Mouse (Mus musculus) adrenal gland, postnatal 14 days (tissue): Measurements from ENCODE around the gene Stat5b. TPM values are rescaled to one million over a fixed set of nuclear protein-coding genes. Genes with fewer than 3 reads are reported as not detected.
A peak's percentile ranks its signal among the peaks of the same experiment; 100 is the strongest.

ENCODE experiments used
- DNase-seq: peaks from one replicate; pipeline ENCODE4 v3.0.0; 2021; ENCODE audit warnings: mixed read lengths
- long read RNA-seq, 2 experiments: library from polyadenylated mRNA; stranded (forward); transcript quantifications; one replicate each; pipeline ENCODE4 v2.0.0; 2021
- total RNA-seq: library from RNA; stranded (reverse); gene quantifications from 2 replicates; pipeline ENCODE4 v1.2.3, GENCODE M21; 2021

Gene Stat5b
- 72.8 and 74.6 TPM in 2 replicates for total RNA-seq
- long read RNA-seq, experiment 1, full-length matches to known transcripts = 85 of 165 reads
- long read RNA-seq, experiment 1, partial matches to known transcripts = 50 of 165 reads
- long read RNA-seq, experiment 1, other reads (novel, unspliced or antisense) = 30 of 165 reads
- long read RNA-seq, experiment 2, full-length matches to known transcripts = 62 of 111 reads
- long read RNA-seq, experiment 2, partial matches to known transcripts = 18 of 111 reads
- long read RNA-seq, experiment 2, other reads (novel, unspliced or antisense) = 31 of 111 reads

DNA sequence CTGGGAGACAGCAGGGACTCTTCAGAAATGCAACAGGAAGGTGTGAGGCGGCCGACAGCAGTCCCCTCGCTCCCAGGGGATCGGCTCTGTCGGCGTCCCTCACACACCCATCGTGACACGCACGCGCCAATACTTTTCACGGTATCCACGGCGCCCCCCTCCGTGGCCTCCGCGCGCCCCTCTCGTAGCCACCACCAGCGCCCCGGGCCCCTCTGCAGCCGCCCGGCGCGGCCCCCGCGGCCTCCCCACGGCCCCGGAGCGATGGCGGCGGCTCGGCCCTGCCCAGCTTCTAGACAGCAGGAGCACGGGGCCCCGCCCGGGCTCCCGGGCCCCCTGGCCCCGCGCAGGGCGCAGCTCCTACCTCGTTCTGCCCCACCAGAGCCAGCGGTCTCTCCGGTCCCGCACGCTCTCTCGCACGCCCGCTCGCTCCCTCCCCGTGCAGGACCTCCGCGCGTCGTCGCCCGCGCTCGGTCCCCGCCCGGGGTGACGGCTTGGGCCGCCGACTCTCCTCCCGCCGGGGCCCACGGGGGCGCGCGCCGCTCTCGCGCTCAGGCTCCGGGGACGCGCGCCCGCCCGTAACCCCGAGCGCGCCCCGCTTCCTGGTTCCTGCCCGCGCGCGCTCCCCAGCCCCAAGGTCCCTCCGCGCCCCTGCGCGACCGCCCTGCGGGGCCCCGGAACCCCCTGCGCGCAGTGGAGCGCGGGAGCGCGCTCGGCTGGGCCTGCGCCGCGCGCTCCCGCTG lies at the start of gene Stat5b:
Gene Stat5b (minus strand): TSS at position 687 of the 740 bp plus-strand sequence.
- DNase-seq = peak; percentile 93

- no peak for DNase-seq
Observed at GRCm38 (mm10) chr11:100898441-100899199, 48.1 kb upstream of the Stat5b start.

DNA sequence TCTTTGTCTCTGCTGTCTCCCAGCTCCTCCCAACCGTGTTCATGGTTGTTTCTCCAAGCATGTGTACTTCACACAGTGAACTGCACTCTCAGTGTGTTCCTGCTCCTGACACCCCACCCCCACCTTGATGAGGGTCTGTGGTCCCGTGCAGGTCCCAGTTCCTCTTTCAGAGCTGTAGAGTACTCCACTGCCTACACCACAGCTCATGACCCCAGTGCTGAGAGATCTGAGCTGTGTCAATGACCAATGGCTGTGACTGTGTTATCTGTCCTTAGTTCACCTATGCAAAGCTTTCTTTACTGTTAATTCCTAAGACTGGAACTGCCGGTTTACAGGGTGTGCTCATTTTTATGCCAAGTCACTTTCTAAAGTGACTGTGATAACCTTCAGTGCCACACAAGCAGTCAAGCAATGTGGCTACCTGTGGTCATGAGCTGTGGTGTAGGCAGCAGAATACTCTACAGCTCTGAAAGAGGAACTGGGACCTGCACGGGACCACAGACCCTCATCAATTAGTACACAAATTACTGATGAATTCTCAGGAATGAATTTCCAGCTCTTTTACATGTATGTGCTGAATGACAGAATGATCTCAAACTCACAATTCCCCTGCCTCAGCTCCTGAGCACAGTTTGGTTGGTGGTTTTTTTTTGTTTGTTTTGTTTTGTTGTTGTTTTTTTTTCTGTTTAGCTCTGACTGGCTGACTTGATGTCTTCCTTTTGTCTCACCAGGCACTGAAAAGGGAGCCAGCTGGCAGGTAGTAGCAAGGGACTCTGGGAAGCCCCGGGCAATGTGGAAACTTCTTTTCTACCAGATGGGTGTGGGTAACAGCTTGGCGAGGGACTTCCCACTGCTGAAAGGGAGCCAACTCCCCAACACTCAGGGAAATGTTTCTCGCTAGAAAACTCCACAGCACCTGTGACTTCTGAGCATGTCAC lies 47.0 kb upstream of the Stat5b start:
- no peak for DNase-seq

- no peak for DNase-seq
Observed at GRCm38 (mm10) chr11:100896078-100896477, 45.6 kb upstream of the Stat5b start.

DNA sequence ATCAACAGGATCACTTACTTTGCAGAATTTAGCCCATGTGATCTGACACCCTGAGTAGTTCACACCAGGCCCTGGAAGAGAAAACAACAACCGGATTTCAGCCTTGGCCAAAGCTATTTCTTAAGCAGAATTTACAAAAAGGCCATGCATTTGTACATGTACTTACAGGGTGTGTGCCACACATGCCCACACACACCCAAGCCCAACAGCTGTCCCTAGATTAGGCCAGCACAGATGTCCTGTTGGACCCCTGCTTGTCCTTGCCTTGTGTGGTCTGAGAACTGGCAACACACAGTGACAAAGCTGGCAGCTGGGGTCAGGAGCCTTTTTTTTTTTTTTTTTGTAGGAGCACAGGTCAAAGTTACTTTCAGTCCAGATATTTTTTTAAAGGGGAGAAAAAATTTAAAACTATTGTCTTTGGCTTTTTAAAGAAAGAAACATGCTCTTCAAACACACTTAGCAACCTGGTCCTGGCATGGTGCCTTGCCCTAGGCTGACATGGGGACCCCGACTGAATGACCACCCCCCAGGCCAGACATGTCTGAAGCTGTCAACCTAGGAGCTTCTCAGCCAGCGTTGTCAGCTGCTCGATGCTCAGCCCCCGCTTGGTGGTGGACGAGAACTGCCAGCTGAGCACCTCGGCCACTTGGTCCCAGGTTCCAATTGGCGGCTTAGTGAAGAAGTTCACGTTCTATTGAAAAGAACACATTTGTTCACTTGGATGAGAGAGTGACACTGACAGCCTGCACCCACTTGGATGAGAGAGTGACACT lies 43.8 kb upstream of the Stat5b start:
- DNase-seq = no peak

DNA sequence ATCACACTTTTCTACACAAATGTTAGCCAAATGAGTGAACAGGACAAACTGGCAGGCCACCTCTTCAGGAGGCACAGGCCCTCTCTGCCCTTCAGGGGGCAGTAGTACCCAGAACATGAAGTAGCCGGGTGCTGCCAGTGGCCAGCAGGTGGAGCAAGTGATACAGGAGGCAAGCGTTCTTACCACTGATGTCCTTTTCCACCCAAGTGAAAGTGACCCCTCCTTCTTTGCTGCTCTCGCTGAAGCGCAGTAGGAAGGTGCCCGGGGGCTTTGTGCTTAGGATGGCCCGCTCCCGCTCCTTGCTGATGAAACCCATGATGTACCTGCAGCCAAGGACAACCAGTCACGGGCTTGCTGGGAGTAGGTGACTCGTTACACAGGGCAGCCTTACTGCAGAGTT lies 43.0 kb upstream of the Stat5b start:
- DNase-seq = peak; percentile 95

DNA sequence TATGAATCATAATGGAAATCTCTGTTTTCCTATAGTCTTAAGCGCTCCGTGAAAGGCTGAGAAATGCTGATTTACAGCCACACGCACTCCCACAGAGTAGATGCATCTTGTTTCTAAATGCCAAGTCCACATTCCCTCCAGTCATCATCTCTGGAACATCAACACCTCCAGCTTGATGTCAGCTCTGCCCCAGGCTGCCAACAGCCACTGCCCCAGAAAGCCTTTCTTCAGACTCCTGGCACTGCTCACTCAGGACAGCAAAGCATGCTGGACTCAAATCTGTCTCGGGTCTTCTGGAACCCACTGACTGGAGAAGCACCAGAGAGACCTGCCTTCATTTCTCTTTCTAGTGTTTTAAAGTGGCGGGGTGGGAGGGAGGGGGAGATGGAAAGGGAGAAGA lies 41.9 kb upstream of the Stat5b start:
- DNase-seq = peak; percentile 49

GRCm38 (mm10) chr11:100891256-100892123 lies 41.0 kb upstream of the Stat5b start:
- no peak for DNase-seq

DNA sequence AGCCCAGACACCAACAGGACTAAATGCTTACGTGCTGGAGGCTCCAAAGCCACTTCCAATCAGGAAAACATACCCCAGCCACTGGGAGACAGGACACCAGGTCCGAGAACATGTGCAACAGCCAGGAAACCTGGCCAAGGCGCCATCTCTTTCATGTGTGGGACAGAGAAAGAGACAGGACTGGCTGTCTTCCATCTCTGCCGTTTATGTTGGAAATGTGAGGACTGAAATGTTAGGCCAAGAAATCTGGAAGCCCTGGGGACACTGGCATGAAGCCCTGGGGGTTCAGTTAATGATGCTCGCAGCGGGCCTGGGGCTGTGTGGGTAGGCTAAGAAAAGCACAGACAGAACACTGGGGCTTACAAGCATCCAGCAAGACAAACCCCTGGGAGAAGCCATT lies 40.0 kb upstream of the Stat5b start:
- no peak for DNase-seq

GRCm38 (mm10) chr11:100888348-100888820 lies 37.9 kb upstream of the Stat5b start:
- no peak for DNase-seq

DNA sequence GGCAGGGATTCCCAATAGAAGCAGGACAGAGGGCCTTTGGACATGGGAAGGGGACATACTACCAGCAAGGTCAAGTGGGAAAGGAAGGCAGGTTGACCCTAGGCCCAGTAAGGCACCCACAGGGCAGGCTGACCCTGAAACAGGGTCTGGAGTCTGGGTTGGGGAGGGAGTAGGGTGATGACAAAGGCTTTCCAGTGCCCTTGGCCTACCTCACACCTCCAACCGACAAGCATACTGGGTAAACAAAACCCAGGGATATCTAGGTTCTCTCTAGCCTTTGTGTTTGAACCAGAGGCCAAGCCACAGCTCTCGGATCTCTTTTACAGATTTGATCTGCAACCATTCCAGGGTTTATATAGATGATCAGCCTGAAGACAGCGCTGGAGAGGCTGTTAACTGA lies 37.2 kb upstream of the Stat5b start:
- DNase-seq = peak; percentile 58

DNA sequence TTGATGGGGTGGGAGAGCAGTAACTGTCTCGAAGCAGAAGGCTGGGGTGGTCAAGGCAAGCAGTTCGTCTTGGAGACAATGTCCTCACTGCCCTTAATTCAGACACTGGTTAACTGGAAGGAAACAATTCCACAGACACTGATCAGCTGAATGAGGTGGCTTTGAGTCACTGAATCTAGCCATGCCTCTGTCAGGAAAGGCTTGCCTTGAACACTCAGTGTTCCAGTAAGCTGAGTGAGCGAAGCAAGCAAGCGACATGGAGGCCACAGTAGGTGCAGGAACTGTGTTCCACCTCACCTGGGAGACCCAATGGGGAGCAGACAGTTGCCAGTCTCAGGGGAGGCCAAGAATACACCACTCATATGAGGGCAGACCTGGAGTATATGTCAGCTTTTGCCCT lies 36.7 kb upstream of the Stat5b start:
- DNase-seq = peak; percentile 30

DNA sequence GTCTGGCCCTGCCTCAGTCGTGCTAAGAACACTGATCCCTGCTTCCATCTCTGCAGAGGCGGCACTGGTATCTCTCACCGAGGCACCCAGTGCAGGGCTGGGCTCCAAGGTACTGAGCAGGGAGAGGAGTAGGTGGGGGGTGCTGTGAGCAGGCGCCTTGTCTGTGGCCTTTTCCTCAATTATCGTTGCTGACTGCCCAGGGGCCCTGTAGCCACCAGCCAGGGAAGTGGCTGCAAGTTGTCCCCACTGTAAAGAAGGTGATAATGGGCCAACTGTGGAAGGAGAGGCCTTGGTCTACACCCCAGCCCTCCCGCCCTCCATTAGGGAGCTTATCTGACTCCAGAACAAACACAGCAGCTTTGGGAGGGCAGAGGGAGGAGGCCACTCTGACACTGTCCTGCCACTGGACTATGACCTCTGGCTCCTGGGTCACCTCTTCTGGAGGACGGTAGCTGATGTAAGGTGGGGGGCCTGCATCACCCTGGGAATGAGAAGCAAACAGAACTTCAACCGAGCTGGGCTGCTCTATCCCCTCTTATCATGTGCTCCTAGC lies 35.7 kb upstream of the Stat5b start:
- DNase-seq = no peak

- peak; percentile 26 for DNase-seq
Observed at GRCm38 (mm10) chr11:100885472-100885871, 34.9 kb upstream of the Stat5b start.

DNA sequence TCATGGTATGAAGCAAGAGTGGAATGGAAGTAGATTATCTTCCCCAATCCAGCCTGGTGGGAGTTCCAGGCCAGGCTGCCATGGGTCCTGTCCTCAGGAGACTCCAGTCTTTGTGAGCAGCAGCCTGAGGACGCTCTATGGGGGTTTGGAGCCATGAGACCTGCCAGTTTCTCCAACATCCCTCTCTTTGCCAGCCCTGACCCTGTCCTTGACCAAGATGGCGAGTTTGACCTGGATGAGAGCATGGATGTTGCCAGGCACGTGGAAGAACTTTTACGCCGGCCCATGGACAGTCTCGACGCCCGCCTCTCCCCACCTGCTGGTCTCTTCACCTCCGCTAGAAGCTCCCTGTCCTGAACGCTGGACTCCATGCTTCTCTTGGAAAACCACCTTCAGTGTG lies 33.1 kb upstream of the Stat5b start:
- DNase-seq = no peak

DNA sequence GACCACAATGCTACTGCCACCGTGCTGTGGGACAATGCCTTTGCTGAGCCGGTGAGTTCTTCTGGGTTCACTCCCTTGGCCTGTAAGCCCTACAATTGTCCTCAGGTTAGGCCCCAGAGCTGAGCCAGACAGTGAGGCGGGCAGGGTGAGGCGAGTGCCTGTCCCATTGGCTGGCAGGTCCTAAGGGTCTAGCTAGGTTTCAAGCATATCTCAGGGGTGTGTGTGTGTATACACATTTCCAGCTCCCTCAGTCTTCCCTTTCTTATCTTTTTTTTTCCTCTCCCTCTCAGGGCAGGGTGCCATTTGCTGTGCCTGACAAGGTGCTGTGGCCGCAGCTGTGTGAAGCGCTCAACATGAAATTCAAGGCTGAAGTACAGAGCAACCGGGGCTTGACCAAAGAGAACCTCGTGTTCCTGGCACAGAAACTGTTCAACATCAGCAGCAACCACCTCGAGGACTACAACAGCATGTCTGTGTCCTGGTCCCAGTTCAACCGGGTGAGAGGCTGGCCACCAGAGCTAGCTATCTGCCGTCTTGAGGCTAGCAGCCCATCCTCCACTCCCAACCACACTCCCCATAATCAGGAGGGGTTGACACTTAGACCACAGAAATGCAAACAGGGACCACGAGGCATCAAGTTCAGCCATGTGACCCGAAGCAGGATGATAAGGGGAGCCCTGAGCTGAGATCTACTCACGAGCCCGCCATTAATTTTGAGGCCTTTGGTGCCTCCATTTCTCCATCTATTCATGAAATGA lies 29.0 kb upstream of the Stat5b start:
- no peak for DNase-seq

- no peak for DNase-seq
Observed at GRCm38 (mm10) chr11:100875761-100876160, 25.2 kb upstream of the Stat5b start.

- no peak for DNase-seq
Observed at GRCm38 (mm10) chr11:100870968-100871350, 20.4 kb upstream of the Stat5b start.
